Mouse (Mus musculus) midbrain, embryonic 11.5 days (tissue): Measurements from ENCODE around the gene Slc28a3. TPM values are rescaled to one million over a fixed set of nuclear protein-coding genes. Genes with fewer than 3 reads are reported as not detected.

Experiments
- ATAC-seq: fragments of 200-750 bp; cut with Nextera tagmentation; 2 replicates; pipeline ENCODE4 v1.8.0; 2017; ENCODE audit warnings: moderate TSS enrichment, moderate library complexity; ENCODE audit not compliant: low FRiP score
- DNase-seq: peaks from one replicate; pipeline ENCODE4 v3.0.0; 2015; ENCODE audit warnings: low spot score; ENCODE audit errors: missing footprints
- H3K27ac ChIP-seq: fragments of 300-500 bp; sonication (generic); 2 replicates; pipeline ENCODE4 v1.5.1; 2014; ENCODE audit warnings: low read depth, low read length
- H3K27me3 ChIP-seq: fragments of 300-500 bp; sonication (generic); 2 replicates; pipeline ENCODE4 v1.6.1; 2014; ENCODE audit warnings: mild to moderate bottlenecking, low read length, moderate library complexity, mixed read lengths; ENCODE audit not compliant: control insufficient read depth, insufficient read depth
- H3K36me3 ChIP-seq: fragments of 300-500 bp; sonication (generic); 2 replicates; pipeline ENCODE4 v1.6.1; 2014; ENCODE audit warnings: mild to moderate bottlenecking, low read length, moderate library complexity, mixed read lengths; ENCODE audit not compliant: control insufficient read depth, insufficient read depth
- H3K4me1 ChIP-seq: fragments of 300-500 bp; sonication (generic); 2 replicates; pipeline ENCODE4 v1.6.1; 2014; ENCODE audit warnings: low read length; ENCODE audit not compliant: control insufficient read depth, insufficient read depth
- H3K4me2 ChIP-seq: fragments of 300-500 bp; sonication (generic); 2 replicates; pipeline ENCODE4 v1.6.1; 2014; ENCODE audit warnings: mild to moderate bottlenecking, moderate library complexity
- H3K4me3 ChIP-seq: fragments of 300-500 bp; sonication (generic); 2 replicates; pipeline ENCODE4 v1.5.1; 2014; ENCODE audit warnings: low read depth, low read length
- H3K9ac ChIP-seq: fragments of 300-500 bp; sonication (generic); 2 replicates; pipeline ENCODE4 v1.6.1; 2014; ENCODE audit warnings: low read length
- H3K9me3 ChIP-seq: fragments of 300-500 bp; sonication (generic); 2 replicates; pipeline ENCODE4 v1.6.1; 2016; ENCODE audit warnings: low read length; ENCODE audit not compliant: control insufficient read depth
- WGBS: fragments of 180-500 bp; shearing (Covaris S2); extraction: QIAGEN DNeasy Blood & Tissue Kit; methylation state at CpG from one replicate; pipeline ENCODE4 v1.1.7; 2014; 5-methylcytosine and 5-hydroxymethylcytosine counted together
- polyA plus RNA-seq: library from polyadenylated mRNA; unstranded; fragments of >200 nt; fragmentation: Nextera tagmentation; extraction: Ambion mirVana; gene quantifications from 2 replicates; pipeline ENCODE4 v1.2.1, GENCODE M21; 2014

The Slc28a3 gene
- polyA plus RNA-seq, 1 experiment from 2014 or later: not detected

DNA sequence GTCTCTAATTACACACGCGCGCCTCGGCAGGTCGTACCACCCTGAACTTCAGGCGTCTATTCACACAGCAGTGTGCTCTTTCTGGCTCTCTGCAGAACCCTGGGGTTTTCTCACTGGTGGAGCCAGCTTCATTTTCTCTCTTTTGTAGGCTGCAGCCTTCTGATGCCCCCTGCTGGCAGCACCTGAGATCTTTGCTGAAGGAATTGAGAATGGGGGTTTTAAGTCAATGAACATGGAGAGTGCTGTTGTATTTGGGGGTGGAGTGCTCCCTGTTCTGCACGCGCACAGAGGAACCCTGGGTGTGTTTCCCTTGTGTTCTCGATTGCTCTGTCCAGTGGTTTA lies 21.2 kb downstream of the Slc28a3 start:
- WGBS: 3% methylated on average over 9 of the region's 9 CpGs
- ATAC-seq: 0 out of 2 replicates have a peak, but pooled peaks have one; percentile 48
- H3K4me1 ChIP-seq: no peaks in the 10 kb centered on the region
- H3K27ac ChIP-seq: no peak overlapping the region
- H3K9ac ChIP-seq: no peak overlapping the region
- H3K4me2 ChIP-seq: peak overlapping the region; percentile 14; the same call in 1 of the 2 replicates
- DNase-seq: peak; percentile 98
- H3K9me3 ChIP-seq: no peaks in the 10 kb centered on the region
- no peak overlapping the region for H3K4me3 ChIP-seq
- no peaks in the 10 kb centered on the region for H3K27me3 ChIP-seq
- no peaks in the 10 kb centered on the region for H3K36me3 ChIP-seq

DNA sequence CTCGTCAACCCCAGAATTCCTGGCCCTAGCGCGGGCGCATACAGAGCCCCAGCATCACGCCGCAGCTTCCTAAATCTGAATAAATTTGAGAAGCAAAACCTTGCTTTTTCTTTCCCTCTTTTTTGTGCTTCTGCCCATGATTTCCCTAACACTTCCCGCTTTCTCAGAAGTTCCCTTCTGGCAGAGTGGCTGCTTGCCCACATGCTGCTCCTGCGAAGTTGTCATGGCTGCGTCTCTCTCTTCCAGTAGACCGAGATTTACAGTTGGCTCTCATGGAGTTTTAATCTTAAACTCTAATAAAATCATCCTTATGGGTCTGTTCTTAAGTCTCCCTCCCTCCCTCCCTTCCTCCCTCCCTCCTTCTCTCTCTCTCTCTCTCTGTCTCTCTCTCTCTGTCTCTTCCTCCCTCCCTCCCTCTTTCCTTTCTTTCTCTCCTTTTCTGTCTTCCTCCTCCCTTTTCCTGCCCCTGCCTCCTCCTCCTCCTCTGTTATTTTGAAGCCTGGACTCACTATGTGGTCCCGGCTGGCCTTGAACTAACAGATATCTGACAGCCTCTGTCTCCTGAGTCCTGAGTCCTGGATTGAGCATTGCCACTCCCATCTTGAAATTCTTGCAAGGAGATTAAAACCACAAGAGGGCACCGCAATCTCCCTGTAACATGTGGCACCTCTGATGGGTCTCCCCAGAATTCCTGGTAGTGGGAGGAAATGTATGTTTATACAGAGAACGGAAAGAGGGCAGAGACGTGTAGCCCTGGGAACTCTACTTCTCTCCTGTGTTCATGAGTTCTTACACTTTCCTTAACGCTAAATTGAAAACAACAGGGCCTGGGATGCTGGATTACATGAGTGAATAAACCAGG lies 21.8 kb downstream of the Slc28a3 start:
- no peaks in the 10 kb centered on the region for H3K4me1 ChIP-seq
- no peak for ATAC-seq
- no peaks in the 10 kb centered on the region for H3K27me3 ChIP-seq
- no peaks in the 10 kb centered on the region for H3K9me3 ChIP-seq
- 60% methylated on average over 15 of the region's 15 CpGs for WGBS
- no peak overlapping the region for H3K9ac ChIP-seq
- H3K4me3 ChIP-seq: no peak overlapping the region
- no peak overlapping the region for H3K27ac ChIP-seq
- H3K4me2 ChIP-seq: peak overlapping the region; percentile 14; the same call in 1 of the 2 replicates
- no peaks in the 10 kb centered on the region for H3K36me3 ChIP-seq
- DNase-seq: no peak

DNA sequence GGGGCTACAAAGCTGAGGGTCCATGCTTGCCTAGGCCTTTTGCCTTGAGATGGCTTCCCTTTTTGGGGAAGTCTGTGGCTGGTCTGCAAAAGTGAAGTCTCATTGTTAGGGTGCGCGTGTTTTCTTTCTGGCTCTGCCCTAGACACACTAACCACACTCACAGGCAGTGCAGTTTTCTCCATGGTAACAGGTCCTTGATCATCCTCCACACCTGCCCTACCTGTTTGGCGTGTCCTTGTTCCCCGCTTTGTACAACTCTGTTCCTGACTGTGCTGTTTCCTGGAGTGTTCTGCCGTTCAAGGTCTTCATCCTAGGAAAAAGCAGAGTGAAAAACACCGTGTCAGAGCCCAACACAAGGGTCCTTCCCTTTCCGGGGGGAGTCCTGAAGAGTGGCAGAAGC lies 22.7 kb downstream of the Slc28a3 start:
- Histone ChIP-seq H3K4me3 (no peak overlapping the region), H3K36me3 (no peaks in the 10 kb centered on the region), H3K9ac (no peak overlapping the region), H3K4me2 (no peak overlapping the region), H3K27ac (no peak overlapping the region), H3K9me3 (no peaks in the 10 kb centered on the region), H3K4me1 (no peaks in the 10 kb centered on the region), H3K27me3 (no peaks in the 10 kb centered on the region)
- no peak for ATAC-seq
- DNase-seq: no peak
- 81% methylated on average over 7 of the region's 7 CpGs for WGBS

DNA sequence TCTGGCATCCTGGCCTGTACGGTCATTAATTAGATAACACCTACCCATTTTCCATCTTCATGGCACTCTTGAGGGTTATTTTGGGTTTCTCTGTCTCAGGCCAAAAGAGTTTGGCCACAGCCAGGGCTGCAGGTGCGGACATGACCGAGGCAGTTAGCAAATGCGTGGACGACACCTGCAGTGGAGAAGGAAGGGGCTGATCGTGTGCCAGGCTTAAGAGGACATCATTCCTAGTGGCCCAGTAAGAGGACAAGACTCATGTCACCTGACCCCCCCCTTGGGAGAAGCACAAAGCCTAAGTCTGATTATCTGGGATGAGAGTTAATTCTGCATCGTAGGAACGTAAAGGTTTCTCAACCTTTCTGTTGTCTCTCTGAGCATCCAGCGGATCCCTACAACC lies 44.5 kb downstream of the Slc28a3 start:
- Histone ChIP-seq H3K9me3 (no peaks in the 10 kb centered on the region), H3K4me2 (no peak overlapping the region), H3K36me3 (no peaks in the 10 kb centered on the region), H3K4me3 (no peak overlapping the region), H3K27ac (no peak overlapping the region), H3K27me3 (no peaks in the 10 kb centered on the region), H3K9ac (no peak overlapping the region), H3K4me1 (no peaks in the 10 kb centered on the region)
- WGBS: 93% methylated on average over 9 of the region's 9 CpGs
- no peak for DNase-seq
- ATAC-seq: no peak

DNA sequence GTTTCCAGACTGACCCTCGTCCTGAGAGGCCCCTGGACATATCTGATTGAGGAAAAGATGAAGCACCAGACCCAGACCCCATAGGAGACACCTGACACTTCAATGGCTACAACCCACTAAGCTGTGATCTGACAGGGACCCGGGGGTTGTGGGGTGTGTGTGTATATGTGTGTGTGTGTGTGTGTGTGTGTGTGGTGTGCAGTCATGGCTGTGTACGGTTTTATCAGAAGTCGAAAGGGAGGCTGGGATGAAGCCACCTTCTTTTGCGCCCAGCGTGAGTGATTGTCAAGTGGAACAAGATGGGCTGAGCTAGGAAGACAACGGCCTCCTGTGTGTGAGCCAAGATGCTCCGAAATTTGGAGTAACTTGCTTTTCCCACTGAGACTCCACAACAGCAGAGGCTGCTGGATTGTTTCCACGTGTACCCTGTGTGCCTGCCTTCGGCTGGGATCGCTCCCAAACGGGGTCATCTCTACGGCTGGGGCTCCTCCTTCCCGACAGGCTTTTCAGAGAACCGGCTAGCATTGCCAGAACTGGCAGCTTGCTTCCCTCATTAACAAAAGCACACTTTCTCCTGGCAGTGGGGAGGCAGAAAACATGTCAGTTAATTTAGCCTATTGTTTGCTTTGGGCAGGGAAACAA lies 50.1 kb downstream of the Slc28a3 start:
- WGBS: 84% methylated on average over 15 of the region's 15 CpGs
- no peak overlapping the region for H3K4me2 ChIP-seq

DNA sequence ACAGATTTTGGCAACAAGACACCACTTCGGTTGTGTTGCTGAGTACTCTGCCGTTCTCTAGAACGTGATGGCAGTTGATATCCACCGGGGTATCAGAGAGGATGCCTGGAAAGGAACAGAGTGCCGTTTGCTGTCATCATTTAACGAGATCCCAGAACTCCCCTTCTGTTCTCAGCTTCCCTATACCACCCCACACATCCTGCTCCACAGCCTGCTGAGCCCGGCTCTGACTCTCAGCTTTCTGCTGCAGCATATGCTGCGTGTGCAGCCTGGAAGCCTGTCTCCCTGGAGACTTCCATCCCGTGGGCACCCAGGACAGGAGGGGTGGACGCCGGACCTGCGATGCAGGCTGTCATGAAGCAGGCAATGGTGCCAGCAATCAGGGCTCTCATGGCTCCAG lies 52.5 kb downstream of the Slc28a3 start:
- no peak overlapping the region for H3K9ac ChIP-seq
- H3K27me3 ChIP-seq: no peaks in the 10 kb centered on the region
- H3K4me3 ChIP-seq: no peak overlapping the region
- no peak overlapping the region for H3K27ac ChIP-seq
- ATAC-seq (no peak), DNase-seq (peak; percentile 17)
- 86% methylated on average over 12 of the region's 12 CpGs for WGBS
- H3K4me1 ChIP-seq: no peaks in the 10 kb centered on the region
- no peaks in the 10 kb centered on the region for H3K36me3 ChIP-seq
- H3K4me2 ChIP-seq: no peak overlapping the region
- H3K9me3 ChIP-seq: no peaks in the 10 kb centered on the region

More for the DNA sequence above, 50.1 kb downstream of the Slc28a3 start:
- no peak for DNase-seq
- no peaks in the 10 kb centered on the region for H3K36me3 ChIP-seq
- H3K9me3 ChIP-seq: no peaks in the 10 kb centered on the region
- H3K27me3 ChIP-seq: no peaks in the 10 kb centered on the region
- no peaks in the 10 kb centered on the region for H3K4me1 ChIP-seq
- no peak overlapping the region for H3K27ac ChIP-seq
- no peak overlapping the region for H3K9ac ChIP-seq
- no peak overlapping the region for H3K4me3 ChIP-seq
- ATAC-seq: no peak

DNA sequence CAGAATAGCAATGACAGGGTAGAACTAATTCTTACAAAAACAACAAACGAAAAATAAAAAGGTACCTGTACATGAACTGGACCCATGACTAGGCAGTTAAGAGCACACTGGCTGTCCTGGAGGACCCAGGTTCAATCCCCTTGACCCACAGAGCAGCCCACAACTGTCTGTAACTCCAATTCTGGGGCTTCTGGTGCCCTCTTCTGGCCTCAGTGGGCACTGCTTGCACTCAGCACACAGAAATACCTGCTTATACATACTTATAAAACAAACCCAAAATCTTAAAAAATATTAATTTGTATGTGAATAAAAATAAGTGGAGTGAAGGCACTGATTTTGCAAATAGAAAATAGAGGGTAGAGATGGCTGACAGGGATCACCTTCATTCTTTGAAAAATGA lies 54.7 kb downstream of the Slc28a3 start:
- WGBS: 71% methylated on average over 1 of the region's 1 CpGs
- DNase-seq (peak; percentile 87), ATAC-seq (no peak)
- H3K9me3 ChIP-seq: no peaks in the 10 kb centered on the region
- no peaks in the 10 kb centered on the region for H3K36me3 ChIP-seq
- H3K4me2 ChIP-seq: no peak overlapping the region
- no peaks in the 10 kb centered on the region for H3K4me1 ChIP-seq
- no peaks in the 10 kb centered on the region; the same call in 1 of the 2 replicates for H3K27me3 ChIP-seq
- no peak overlapping the region for H3K4me3 ChIP-seq
- H3K9ac ChIP-seq: no peak overlapping the region
- H3K27ac ChIP-seq: no peak overlapping the region

DNA sequence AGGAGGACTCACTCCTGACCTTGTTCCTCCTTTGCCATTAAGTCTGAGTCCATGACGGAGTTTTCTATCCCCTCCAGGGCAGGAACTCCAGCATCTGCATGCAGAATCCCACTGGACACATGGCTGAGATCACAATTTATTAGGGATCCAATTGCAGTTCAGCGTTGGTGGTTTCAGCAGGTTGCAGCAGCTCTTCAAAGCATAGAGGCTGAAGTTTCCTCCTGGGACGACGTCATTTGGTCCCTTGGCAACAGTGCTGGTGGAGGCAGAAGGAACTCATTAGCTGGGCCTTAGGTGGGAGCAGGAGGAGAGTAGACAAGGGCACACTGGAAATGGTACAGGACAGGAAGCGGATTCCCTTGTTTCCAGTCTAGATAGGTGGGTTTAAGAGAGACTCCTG lies 55.1 kb downstream of the Slc28a3 start:
- 76% methylated on average over 5 of the region's 5 CpGs for WGBS

DNA sequence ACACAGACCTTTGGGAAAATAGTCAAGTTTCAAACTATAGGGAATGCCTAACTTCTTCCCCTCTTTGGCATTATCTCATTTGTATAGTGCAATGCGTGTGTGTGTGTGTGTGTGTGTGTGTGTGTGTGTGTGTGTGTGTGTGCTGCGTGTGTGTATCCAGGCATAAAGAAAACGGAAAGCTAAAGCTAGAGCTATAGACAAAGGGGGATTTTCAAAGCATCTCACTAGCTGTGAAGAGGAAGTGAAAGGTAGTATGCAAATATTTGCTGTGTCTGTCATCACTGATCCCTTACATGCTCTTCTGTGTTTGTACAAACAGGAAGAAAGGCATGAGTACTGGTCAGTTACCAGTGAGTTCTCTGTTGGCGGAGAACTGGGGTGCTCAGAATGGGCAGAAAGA lies 58.8 kb downstream of the Slc28a3 start:
- no peak for ATAC-seq

More for the DNA sequence above, 55.1 kb downstream of the Slc28a3 start:
- Histone ChIP-seq H3K9me3 (no peaks in the 10 kb centered on the region), H3K27ac (no peak overlapping the region), H3K36me3 (no peaks in the 10 kb centered on the region), H3K27me3 (no peaks in the 10 kb centered on the region; the same call in 1 of the 2 replicates), H3K9ac (no peak overlapping the region), H3K4me3 (no peak overlapping the region), H3K4me2 (no peak overlapping the region), H3K4me1 (no peaks in the 10 kb centered on the region)
- DNase-seq: peak; percentile 73
- no peak for ATAC-seq

More for the DNA sequence above, 58.8 kb downstream of the Slc28a3 start:
- H3K4me2 ChIP-seq: no peak overlapping the region
- H3K9ac ChIP-seq: no peak overlapping the region
- DNase-seq: no peak
- no peaks in the 10 kb centered on the region for H3K9me3 ChIP-seq
- no peaks in the 10 kb centered on the region; the same call in 1 of the 2 replicates for H3K27me3 ChIP-seq
- no peak overlapping the region for H3K4me3 ChIP-seq
- H3K27ac ChIP-seq: no peak overlapping the region
- peaks cover 4% of the 10 kb centered on the region for H3K4me1 ChIP-seq
- H3K36me3 ChIP-seq: no peaks in the 10 kb centered on the region
- WGBS: 78% methylated on average over 4 of the region's 4 CpGs
